Mouse (Mus musculus) yolk sac, embryonic 10.5 days (tissue): Measurements from ENCODE around the gene Pde4dip.

Experiments
- DNase-seq: peaks from one replicate; pipeline ENCODE4 v3.0.0-alpha.2; 2017; ENCODE audit warnings: low spot score

The Pde4dip gene

GRCm38 (mm10) chr3:97900516-97901490, 12.3 kb upstream of the Pde4dip start, which contains the start of gene Sec22b:
Sec22b (plus strand) TSS chr3:97901190.
- DNase-seq, result peak; percentile 89

DNA sequence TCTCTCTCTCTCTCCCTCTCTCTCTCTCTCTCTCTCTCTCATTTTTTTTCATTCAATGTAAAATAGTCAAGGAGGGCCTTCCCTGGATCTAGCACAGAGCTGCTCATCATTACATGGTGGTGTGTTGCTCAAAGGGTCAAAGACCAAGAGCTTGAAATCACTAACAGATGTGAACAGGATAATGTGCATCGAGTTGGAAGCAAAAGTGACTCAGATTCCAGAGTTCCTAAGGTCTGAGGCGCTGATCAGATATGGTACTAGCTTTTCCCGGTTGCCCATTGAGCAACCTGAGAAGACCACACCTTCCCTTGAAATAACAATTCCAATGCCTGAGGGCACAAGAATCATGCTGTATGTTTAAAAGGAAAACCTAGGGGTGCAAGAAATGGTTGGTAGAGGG, 9.9 kb upstream of the Pde4dip start:
- DNase-seq, result no peak

GRCm38 (mm10) chr3:97894695-97895094, 6.2 kb upstream of the Pde4dip start:
- DNase-seq, result no peak

GRCm38 (mm10) chr3:97890205-97890604, 1.7 kb upstream of the Pde4dip start:
- DNase-seq, result no peak

DNA sequence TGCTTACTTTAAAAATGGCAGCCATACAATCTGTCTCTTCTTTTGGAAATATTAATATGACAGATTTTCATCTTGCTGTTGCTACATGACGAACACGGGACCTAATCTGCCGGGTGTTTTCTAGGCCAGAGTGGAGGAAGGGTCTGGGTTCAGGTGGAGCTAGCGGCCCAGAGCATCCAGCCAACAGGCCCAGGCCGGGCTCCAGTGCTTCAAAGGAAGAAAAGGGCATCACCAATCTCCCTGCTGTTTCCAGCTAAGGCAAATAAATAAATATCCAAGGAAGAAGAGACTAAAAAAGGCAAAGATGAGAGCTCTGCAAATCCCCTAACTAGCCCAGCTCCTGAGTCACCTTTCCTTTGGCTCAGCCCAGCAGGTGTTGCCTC, 731 bp downstream of the Pde4dip start:
- DNase-seq, result no peak

DNA sequence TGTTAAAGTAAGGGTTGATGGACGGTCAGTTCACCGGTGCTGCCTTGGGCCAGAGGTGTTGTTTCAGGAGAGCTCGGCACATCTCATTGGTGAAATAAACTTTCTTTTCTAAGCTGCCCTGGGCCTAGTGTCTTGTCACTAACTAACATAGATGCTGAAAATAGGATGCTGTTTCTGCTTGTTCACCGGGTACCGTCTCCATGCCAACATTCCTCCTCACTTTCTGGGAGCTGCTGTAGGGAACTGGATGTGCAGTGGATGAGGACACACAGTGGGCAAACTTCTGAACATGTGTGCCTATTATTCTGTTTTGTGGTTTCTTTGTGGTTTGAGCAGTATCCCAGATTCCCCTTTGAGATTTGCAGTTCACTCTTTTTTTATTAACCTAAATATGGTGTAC, 6.9 kb downstream of the Pde4dip start:
- no peak for DNase-seq

- DNase-seq, result peak; percentile 58
Observed at GRCm38 (mm10) chr3:97879222-97879621, 9.3 kb downstream of the Pde4dip start.

DNA sequence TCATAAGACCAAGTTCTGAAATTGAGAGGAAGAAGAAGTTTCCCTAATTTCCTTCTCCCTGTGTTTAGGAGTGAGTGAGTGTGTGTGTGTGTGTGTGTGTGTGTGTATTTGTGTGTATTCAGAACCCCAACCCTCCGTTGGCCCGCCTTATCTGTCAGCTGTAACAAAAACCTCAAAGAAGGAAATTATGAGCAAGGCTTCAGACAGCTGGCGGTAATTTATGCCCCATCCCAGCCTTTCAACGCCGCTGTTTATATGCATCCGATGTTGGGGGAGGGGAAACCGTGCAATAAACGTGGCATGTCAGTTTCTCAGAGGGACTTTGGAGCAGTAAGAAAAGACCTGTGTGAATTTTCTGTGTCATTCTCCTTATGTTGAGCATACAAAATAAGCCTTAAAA, 12.2 kb downstream of the Pde4dip start:
- no peak for DNase-seq

DNA sequence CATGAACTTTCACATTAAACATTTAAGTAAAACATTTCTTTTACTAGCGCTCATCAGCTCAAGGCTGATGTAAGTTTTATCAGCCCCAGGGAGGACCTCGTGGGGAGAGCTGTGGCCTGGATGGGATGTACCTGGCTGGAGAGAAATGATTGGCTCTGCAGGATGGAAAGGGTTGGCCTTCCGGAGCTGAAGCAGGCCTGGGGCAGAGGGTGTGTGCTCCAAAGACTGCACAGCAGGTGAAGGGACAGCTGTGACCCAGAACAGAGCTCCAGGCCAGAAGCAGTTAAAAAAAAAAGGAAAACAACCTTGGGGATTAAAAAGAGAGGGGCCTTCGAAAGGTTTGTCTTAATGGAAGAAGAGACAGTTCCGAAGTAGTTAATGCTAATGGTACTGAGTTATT, 13.7 kb downstream of the Pde4dip start:
- DNase-seq, result no peak

DNA sequence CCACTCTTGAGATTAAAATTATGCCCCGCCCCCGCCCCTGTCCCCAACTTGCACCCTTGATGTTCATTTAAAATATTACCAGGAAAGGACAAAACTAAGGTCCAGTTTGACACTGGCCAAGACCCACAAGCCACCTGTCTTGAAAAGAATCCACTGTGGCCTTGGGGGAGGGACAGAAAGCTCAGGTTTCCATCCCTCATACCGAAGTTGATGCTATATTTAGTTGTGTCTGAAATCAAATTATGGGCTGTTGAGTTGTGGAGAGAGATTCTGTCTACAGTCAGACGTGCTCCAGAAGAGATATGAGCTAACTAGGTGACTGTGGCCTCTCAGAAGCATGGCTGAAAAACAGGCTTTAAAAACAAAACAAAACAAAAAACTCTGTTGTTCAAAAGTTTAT, 18.8 kb downstream of the Pde4dip start:
- DNase-seq, result no peak

DNA sequence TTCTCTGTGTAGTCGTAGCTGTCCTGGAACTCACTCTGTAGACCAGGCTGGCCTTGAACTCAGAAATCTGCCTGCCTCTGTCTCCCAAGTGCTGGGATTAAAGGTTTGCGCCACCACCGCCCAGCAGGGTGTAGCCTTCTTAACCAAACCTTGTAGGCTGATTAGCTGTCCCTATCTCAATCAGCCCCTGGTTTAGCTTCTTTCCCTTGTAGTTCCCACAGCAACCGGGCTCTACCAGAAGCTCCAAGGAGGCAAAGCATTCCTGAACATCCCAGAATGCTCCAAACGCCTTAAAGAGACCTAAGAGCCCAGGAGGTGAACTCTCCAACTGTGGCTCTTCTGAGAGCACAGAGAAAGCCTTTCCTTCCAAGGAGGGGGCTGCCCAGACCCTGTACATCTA, 19.8 kb downstream of the Pde4dip start:
- DNase-seq, result no peak

DNA sequence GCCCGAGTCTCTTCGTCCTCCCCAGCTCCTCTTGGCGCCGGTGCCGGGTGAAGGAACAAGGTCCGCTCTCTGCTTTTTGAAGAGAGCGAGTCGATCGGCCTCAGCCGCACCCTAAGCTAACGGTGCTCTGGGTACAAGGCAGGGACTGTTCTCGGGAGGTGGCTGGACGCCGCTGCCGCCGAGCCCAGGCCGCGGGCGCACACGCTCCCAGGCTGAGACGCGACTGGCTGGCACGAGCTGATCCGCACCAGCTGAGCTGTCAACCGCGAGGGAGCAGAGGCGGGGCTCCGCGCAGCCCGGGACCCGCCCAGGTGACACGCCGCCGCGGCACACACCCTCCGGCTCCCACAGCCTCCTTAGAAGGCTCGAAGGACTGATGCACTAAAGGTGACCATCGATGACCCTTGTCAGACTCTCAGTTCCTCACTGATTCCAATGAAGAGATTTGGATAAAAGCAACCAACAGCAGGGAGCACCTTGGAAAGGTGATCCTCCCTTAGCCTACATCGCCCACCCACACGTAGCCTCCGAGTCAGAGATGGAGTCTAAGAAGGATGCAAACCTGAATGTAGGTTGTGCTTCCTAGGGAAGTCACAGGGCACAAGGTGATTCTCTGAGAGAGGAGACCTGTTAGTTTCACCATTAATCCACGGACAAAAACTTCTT, 20.4 kb downstream of the Pde4dip start:
- DNase-seq, result peak; percentile 44

DNA sequence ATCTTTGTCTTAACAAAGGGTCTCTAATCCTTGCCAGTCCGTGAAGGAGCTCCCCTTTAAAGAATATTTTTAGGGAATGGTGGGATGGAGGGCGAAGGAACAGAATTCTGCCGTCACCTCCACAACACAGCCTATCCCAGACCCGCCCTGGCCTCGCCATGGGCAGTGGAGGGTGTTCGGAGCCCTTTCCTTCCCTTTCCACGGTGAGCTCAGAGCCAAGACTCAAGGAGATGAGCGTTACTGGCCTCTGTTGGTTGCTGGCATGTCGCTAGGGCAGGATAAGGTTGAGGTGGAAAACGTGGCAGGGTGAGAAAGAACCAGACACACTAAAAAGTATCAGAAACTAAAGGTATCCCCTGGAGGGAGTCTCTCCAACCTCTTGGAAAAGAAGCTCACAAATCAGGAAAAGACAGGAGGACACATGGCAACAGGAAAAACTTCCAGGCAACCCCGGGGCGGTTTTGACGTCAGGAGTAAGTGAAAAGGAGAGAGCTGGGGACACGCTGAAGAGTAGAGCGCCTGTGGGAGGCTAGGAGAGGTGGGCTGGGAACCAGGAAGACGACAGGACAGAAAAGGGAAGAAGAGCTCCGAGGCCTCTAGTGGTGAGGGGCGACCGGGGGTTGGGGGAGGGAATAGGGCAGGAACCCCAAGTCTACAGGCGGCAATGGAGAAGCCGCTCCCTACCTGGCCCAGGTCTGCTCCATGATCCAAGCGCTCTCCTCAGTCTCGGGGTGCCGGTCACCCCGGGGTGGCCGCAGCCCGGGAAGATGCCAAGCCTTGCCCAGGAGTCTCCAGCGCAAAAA, 21.1 kb downstream of the Pde4dip start:
- peak; percentile 27 for DNase-seq

DNA sequence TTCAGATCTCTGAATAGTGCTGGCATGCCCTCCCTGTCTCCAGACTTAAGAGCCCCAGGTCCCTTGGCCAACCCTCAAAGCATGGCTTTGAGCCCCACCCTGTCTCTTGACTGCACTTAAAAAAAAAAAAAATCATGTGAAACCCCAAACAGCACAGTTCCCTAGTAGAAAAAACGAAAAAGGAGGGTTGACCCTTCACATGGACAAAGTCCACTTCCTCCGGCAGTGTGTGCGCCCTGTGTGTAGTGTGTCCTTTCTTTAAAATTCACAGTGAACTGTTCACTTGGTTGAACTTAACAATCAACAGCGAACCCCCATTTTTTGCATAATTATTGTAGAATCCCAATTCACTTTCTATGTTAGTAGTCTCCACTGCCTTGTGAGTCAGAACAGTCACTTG, 21.8 kb downstream of the Pde4dip start:
- no peak for DNase-seq

DNA sequence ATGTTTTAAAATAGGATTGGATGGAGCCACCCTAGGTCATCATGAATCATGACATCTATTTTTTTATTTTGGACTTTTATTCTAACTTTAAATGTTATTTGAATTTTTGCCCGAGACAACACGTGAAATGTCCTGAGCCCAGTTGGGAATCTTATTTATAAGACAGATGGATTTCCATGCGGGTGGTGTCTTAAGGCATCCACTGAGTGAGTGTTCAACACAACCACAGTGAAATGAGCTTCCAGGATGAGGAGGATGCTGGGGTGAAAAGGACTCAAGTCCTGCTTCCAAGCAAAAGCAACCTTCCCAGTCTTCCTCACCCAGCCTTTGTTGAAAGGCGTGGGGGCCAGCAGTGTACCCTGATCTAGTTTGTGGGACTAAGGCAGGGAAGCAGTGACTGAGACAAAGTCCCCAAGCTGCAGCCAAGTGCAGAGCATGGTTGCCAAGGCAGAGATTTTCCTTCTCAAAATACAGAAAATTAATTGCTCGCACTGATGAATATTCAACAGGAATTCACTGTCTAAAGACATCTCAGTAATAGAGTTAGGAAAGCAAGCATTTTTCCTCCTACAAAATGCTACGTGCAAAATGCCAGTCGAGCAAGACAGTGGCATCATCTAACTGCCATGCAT, 27.6 kb downstream of the Pde4dip start:
- DNase-seq, result no peak

GRCm38 (mm10) chr3:97859400-97859799, 29.1 kb downstream of the Pde4dip start:
- no peak for DNase-seq

DNA sequence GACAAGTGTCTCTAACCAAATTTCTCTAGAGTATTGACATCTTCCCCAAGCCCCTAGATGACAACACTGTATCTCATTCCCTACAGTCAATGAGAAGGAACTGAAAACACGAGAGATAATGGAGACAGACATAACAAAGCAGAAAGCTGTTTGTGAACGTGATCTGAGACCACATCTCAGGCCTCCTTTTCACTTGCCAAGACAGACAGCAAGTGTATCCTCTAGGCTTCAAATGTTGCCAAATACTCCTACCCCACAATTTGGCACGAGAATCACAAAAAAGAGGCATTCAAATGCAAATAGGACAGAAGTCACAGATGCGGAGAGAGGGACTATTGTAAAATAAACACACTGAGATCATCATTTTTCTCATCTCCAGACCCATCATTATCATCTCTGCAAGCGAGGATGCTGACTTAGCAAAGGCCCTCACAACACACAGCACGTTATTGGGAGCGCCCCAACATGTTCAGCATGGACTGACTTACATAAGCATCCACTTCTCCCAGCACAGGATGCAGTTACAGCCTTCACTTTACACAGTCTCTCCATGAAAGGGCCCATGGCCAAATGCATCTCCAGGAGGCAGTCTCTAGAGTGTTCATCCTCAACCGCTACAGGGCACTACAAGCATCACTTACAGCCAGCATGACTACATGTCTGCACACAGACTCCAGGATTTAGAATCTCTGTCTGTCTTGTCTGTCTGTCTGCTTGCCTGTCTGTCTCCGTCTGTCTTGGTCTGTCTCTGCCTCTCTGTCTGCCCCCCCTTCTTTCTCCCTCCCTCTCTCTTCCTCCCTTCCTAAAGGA, 33.7 kb downstream of the Pde4dip start:
- DNase-seq, result no peak

DNA sequence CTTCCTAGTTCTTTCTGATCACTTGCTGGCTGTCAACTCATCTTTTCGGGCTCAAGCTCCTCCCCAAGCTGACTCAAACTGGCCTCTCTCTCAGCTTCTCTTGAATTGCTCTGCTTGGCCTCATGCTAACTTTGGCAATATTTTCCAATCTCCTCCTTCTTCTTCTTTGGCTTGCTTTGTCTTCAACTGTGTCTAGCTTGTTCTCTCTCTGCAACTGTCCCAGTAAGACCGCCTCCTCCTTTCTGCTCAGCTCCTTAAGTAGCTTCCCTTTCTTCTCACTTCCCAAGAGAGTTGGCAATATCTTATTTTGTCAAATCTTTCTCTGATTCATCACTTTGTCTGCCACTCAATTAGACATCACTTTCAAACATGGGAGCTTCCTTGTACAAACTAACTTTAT, 36.7 kb downstream of the Pde4dip start:
- DNase-seq, result no peak

GRCm38 (mm10) chr3:97847626-97848025, 40.9 kb downstream of the Pde4dip start:
- no peak for DNase-seq

DNA sequence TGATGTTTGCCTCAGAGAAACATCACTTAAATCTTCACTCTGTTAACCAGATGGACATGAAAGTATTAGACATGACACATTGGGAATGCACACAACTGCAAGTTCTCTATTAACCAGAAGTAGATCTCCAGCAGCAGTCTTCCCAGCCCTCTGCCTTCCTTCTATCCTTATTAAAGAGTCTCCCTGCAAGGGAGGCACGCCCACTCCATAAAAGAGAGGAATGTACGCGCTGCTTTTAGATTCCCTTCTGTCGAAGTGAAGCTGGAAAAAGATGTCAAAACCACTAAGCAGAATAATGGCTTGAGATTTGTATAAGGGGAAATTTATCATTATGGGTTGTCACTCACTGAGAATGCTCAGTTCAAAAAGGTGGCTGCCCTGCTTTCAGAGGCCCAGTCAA, 42.1 kb downstream of the Pde4dip start:
- DNase-seq, result no peak

DNA sequence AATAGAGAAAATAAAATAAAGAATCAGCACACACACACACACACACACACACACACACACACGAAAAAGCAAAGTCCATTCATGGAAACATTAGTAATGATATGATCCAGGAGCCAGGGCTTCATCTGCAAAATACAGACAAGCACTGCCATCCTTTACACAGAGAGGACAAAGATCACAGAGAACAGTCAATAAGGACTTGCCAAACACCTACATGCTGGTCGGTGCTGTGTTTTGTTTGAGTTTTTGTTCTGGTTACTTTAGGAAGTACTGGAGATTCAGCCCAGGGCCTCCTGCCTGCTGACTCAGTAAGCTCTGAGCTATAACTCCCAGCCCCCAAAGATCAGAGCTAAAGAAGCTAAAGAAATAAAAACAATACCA, 43.7 kb downstream of the Pde4dip start:
- no peak for DNase-seq
